Mouse (Mus musculus) right cerebral cortex, postnatal 36 days (tissue): ENCODE measurements around the gene Olfr299.

Experiments used
- DNase-seq, 2 experiments: peaks; one replicate each; pipeline ENCODE4 v3.0.0; 2022; ENCODE audit warnings: low spot score in 2 of 2, mixed read lengths in 1 of 2

Gene Olfr299

GRCm38 (mm10) chr7:86459621-86460020, at the start of gene Olfr299:
Gene Olfr299 (plus strand): TSS chr7:86459921.
- no peak for DNase-seq

- no peak for DNase-seq
Measured at GRCm38 (mm10) chr7:86492384-86492783, 32.7 kb downstream of the Olfr299 start, which contains the start of gene Olfr298. Gene Olfr298 (minus strand): TSS chr7:86492484.
